Mouse (Mus musculus) kidney, adult 2 months (tissue): ENCODE measurements at regions not wholly inside any gene's neighbourhood (a gene's known extent, or its start where the extent isn't known, plus 50 kb on each side); places are given as distances from the start of the nearest gene placed in this dataset.

Experiments
- CTCF ChIP-seq: fragments of 200-500 bp; conservative IDR thresholded peaks from 2 replicates; pipeline ENCODE4 v1.5.1; 2011; ENCODE audit warnings: low read depth, mild to moderate bottlenecking, control low read depth, low read length, moderate library complexity, mixed read lengths; ENCODE audit not compliant: insufficient read depth, insufficient read length
- POLR2A ChIP-seq: fragments of 200-500 bp; IDR thresholded peaks from one replicate; pipeline ENCODE4 v1.6.1; 2011; ENCODE audit warnings: low read depth, low read length, control low read depth

DNA sequence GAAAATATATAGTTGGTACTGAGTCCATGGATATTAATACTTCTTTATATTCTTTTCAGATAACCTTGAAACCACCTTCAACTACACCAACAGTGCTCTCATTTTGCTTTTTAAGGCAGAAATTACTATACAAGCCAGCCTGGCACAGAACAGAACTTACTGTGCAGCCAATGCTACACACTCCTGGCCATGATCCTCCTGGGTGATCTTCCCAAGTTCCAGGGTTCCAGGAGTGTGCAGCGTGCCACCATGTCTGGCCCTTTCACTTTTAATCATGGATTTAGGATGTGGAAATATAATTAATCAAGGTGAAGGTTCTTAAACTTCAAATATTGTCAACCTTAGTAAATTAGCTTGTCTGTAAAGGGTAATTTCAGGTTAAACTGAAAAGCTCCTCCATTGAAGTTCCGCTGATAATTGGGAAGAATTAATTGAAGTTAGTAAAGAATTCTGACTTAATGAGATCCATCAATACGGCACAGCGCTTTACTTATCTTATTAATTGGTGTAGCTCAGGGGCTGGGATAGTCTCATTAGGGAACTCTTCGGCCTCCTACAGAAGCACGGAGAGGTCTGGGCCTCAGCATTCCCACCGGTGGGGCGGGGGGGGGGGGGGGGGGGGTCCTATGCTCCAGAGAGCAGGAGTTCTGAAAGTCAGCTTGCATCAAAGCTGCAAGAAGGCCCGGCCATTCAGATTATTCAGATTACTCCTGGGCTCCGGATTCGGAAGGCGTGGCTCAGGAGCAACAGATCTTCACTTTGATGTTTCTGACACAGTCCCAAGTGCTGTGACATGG is 166.1 kb upstream of the Spats2l start:
- no peak for TF ChIP-seq CTCF
- no peak for TF ChIP-seq POLR2A
